Mouse (Mus musculus) cerebellum, postnatal 14 days (tissue): ENCODE measurements around the gene Inpp5e.

Experiments used
- DNase-seq, 2 experiments: peaks; one replicate each; pipeline ENCODE4 v3.0.0; 2021; ENCODE audit warnings: mixed read lengths in 2 of 2

Gene Inpp5e

GRCm38 (mm10) chr2:26408515-26409356 is at the start of gene Inpp5e:
Inpp5e (minus strand) TSS chr2:26409203.
- peak; percentile 100 for DNase-seq

DNA sequence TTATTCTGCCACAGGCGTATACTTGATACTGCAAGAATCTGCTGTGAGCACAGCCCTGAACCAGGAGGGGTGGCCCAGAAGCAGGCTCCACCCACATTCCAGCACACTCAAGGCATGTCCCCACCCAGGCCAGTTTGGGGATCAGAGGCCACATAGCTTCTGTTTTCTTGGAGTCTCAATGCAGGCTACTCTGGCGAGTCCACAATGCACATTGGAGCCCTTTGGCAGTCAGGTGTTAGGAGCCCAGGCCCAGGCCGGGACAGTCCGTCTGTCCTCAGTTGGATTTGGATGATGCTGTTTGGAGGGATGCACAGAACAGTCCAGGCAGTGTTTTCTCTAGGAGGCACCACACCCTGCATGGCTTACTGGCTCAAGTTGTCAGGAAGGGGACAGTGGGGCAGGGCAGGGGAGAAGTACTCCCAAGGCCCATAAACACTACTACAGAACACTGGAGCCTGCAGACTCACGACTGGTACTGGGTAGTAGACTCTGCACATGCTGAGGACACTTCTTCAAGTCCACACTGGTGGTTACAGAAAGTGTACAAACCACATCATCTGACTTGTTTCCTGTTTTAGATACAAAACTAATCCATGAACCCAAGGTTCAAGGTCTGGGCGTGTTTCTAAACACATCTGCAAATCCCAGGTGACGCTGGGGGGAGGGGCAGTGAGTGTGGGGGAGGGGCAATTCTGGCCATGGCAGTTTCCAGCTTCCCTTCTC is 49.6 kb upstream of the Inpp5e start:
- DNase-seq = no peak

GRCm38 (mm10) chr2:26449121-26450060 is 40.4 kb upstream of the Inpp5e start:
- peak; percentile 94 to 97 for DNase-seq

GRCm38 (mm10) chr2:26447451-26447850 is 38.4 kb upstream of the Inpp5e start:
- no peak for DNase-seq

- no peak for DNase-seq
These were observed 37.7 kb upstream of the Inpp5e start for GRCm38 (mm10) chr2:26446671-26447070.

GRCm38 (mm10) chr2:26445666-26446445 is 36.9 kb upstream of the Inpp5e start:
- peak; percentile 93 to 95 for DNase-seq

GRCm38 (mm10) chr2:26444946-26445665 is 36.1 kb upstream of the Inpp5e start, which contains the start of gene Sec16a:
Sec16a (minus strand) TSS chr2:26445216.
- DNase-seq = peak; percentile 100

GRCm38 (mm10) chr2:26444368-26444767 is 35.4 kb upstream of the Inpp5e start:
- no peak for DNase-seq

DNA sequence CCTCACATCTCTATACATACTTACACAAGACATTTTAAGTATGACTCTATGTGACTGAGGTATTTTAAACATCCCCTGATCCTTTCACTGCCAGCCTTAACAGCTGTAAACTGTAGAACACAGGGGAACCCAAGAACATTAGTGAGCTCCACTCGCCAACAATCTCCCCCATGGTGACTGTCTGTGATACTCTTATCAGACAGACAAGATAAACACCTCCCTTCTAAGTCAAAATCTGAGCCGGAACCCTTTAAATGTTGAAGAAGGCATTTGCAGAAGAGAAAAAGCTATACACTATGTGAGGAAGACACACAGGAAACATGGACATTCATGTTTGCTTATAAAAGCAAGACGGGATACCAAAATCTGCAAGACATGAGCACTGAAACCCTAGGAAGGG is 34.9 kb upstream of the Inpp5e start:
- DNase-seq = no peak

DNA sequence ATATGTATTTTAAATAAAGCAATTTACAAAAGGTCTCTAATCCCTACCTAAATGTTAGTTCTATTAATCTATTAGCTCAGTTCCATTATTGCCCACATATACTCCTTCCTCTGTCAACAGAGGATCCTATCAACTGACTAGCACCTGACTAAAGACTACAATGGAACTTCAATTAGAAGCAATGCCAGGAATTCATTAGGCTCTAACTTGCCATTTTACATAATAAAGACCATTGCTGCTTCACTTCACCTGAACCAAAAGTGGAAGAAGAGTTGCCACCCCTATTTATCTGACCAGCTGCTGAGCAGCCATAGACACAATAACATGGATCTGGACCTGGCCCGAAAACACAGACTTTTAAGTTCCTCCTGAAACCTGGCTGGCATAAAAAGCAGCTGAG is 33.8 kb upstream of the Inpp5e start:
- no peak for DNase-seq

DNA sequence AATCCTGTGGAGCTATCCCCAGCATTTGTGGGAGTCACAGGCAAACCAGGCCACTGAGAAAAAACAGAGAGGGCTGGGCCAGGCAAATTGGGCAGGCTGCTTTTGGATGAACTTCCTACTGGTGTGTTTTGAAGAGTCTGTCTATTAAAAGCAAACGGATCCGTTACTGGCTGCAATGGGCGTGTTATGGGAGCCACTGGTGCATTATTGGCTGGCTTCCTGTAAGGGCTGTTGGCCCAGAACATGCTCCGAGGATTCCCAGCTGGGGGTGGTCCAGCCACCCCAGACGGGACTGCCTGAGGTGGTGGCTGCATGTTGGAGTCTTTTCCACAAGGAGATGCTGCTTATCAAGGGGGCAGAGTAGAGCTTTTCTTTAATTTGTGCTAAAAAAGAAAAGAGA is 32.7 kb upstream of the Inpp5e start:
- no peak for DNase-seq

- DNase-seq = no peak
These were observed 32.3 kb upstream of the Inpp5e start for GRCm38 (mm10) chr2:26441261-26441660.

DNA sequence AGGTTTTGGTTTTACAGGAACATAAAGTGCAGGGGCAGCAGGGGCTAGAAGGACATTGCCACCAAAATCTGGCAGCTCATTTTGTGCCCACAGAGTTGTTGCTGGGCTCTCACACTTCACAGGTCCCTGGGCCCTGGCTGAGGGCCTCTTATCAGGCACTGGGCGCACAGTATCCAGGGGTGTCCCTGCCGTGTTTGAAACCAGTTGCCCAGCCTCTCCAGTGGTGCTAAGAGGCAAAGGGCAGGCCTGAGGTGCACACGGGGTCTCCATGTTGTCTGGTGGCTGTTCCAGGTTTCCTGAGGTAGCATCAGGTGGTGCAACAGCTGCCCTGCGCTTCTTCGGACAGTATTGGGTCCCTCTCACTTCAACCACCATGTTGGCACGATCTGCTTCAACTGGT is 30.7 kb upstream of the Inpp5e start:
- DNase-seq = no peak

GRCm38 (mm10) chr2:26438373-26438772 is 29.4 kb upstream of the Inpp5e start:
- no peak for DNase-seq

DNA sequence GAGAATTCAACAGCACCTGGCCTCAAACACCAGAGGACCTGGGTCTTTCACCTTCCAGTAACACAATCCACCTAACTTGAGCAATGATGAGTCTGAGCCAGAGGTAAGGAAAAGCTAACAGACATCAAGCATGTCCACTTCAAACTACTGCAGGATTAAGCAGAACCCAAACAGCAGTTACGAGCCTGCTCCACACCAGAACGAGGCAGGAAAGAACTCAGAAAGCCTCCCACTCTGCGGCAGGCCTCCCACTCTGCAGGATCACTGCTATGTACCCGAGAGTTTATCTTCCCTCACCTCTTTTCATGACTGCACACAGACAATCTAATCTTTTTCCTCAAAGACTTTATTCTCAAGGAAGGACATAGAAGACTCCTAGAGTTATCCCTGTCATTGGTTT is 28.2 kb upstream of the Inpp5e start:
- DNase-seq = no peak

DNA sequence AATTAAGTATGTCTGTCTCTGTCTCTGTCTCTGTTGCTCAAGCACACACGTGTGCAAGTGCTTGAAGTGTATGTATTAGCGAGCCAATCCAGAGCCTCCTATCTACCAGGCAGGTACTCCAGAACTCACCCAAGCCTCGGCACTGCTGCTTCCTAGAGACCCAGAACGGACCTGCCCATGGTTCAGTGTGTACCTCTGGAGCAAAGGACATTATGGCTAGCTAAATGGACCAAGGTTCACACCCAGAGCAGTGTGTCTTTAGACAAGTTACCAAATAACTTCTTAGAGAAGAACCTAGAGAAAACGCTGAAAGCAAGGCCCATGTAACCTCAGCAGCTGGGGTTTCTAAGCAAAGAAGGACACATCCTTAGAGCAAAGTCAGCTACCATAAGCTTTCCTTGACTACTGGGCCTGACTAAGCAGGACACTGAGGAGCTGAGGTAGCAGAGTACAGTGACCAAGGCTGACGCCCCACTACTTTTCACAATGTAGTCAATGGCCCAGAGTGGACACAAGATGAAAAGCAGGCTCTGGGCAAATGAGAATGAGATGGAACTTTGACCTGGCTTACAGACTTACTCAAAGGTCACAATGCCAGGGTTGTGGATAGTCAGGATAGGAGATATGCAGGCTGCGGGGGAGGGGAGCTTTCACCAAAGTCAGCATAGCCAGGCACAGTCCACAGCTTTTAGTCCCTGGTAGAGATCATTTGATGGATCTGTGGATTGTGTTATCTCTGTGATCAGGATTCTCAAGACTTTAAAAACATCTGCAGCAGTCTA is 26.0 kb upstream of the Inpp5e start:
- DNase-seq = no peak

DNA sequence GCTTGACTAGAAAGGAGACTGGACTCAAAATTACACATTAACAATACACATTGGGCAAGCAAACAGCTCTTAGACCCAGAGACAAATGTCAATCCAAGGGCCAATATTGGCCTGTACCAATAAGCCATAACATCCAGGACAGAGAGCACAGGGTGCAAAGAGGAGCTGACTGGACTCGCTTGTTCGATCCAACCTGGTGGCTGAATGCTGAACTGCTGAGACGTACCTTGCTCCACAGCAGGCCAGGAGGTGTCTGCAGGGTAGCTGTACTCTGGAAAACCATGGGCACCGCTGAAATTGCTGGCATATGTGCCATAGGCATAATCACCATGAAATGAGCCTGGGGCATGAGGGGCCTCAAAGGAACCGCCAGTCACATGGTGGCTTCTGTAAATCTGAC is 20.8 kb upstream of the Inpp5e start:
- DNase-seq = no peak

DNA sequence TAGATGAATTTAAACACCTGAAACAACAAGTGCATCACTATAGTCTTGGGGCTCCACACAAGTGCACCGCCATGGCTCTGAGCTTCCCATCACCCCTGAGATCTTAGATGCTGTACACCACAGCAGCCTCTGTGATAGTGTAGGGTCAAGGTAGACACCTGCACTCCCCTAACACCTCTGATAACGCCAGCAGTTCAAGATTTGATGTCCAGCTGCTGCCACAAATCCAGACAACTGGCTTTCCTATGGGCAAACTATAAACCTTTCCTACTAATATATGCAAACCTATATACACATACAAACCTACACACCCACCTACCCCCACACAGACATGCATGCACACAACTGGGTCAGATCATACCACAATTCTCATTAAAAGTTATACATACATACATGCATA is 15.5 kb upstream of the Inpp5e start:
- DNase-seq = no peak

- no peak for DNase-seq
These were observed 14.1 kb upstream of the Inpp5e start for GRCm38 (mm10) chr2:26423086-26423485.

- DNase-seq = no peak
These were observed 13.0 kb upstream of the Inpp5e start for GRCm38 (mm10) chr2:26421969-26422368.

- DNase-seq = no peak
These were observed 9.1 kb upstream of the Inpp5e start for GRCm38 (mm10) chr2:26418120-26418519.
